Mouse (Mus musculus) olfactory bulb, adult 2 months (tissue): Measurements from ENCODE around the gene Ccr4.

Source experiments
- CTCF ChIP-seq: fragments of 200-500 bp; IDR thresholded peaks from 2 replicates; pipeline ENCODE4 v1.5.1; 2012; ENCODE audit warnings: low read depth, mild to moderate bottlenecking, low read length, moderate library complexity; ENCODE audit not compliant: insufficient read depth
- POLR2A ChIP-seq: fragments of 200-500 bp; IDR thresholded peaks from 2 replicates; pipeline ENCODE4 v1.6.1; 2012; ENCODE audit warnings: mild to moderate bottlenecking, low read depth, low read length, moderate library complexity; ENCODE audit not compliant: insufficient read depth

GRCm38 (mm10) chr9:114440548-114440947 lies 64.2 kb downstream of the Ccr4 start:
- no peak for TF ChIP-seq CTCF
- no peak for TF ChIP-seq POLR2A
